Mouse (Mus musculus) midbrain, postnatal 0 days (tissue): ENCODE results near the gene Ubr4. TPM values are rescaled to one million over a fixed set of nuclear protein-coding genes. Genes with fewer than 3 reads are reported as not detected.

Source experiments
- ATAC-seq: fragments of 200-750 bp; cut with Nextera tagmentation; 2 replicates; pipeline ENCODE4 v1.8.0; 2017; ENCODE audit warnings: moderate number of reproducible peaks, mild to moderate bottlenecking, moderate TSS enrichment, moderate library complexity; ENCODE audit not compliant: low FRiP score
- DNase-seq: peaks from one replicate; pipeline ENCODE4 v3.0.0-alpha.2; 2015; ENCODE audit warnings: low spot score
- H3K27ac ChIP-seq: fragments of 300-500 bp; sonication (generic); 2 replicates; pipeline ENCODE4 v1.5.1; 2014; ENCODE audit warnings: low read depth, mild to moderate bottlenecking, low read length, mixed read lengths
- H3K27me3 ChIP-seq: fragments of 300-500 bp; sonication (generic); 2 replicates; pipeline ENCODE4 v1.6.1; 2014; ENCODE audit warnings: low read length, control low read depth, mixed read lengths; ENCODE audit not compliant: insufficient read depth
- H3K36me3 ChIP-seq: fragments of 300-500 bp; sonication (generic); 2 replicates; pipeline ENCODE4 v1.6.1; 2014; ENCODE audit warnings: low read length, control low read depth, mixed read lengths; ENCODE audit not compliant: insufficient read depth
- H3K4me1 ChIP-seq: fragments of 300-500 bp; sonication (generic); 2 replicates; pipeline ENCODE4 v1.6.1; 2014; ENCODE audit warnings: mild to moderate bottlenecking, control low read depth, antibody characterized with exemption, low read length, mixed read lengths; ENCODE audit not compliant: insufficient read depth
- H3K4me2 ChIP-seq: fragments of 300-500 bp; sonication (generic); 2 replicates; pipeline ENCODE4 v1.6.1; 2014; ENCODE audit warnings: low read depth, mild to moderate bottlenecking, low read length, mixed read lengths; ENCODE audit not compliant: poor library complexity, severe bottlenecking
- H3K4me3 ChIP-seq: fragments of 300-500 bp; sonication (generic); 2 replicates; pipeline ENCODE4 v1.5.1; 2014; ENCODE audit warnings: low read depth, mild to moderate bottlenecking, low read length, moderate library complexity
- H3K9ac ChIP-seq: fragments of 300-500 bp; sonication (generic); replicated peaks from 2 replicates; pipeline ENCODE4 v1.6.1; 2014; ENCODE audit warnings: mild to moderate bottlenecking, low read length, moderate library complexity, mixed read lengths; ENCODE audit not compliant: poor library complexity, severe bottlenecking
- H3K9me3 ChIP-seq: fragments of 300-500 bp; sonication (generic); 2 replicates; pipeline ENCODE4 v1.6.1; 2016; ENCODE audit warnings: low read length, control low read depth
- CTCF ChIP-seq: IDR thresholded peaks from 2 replicates; pipeline ENCODE4 v1.5.1; 2016; ENCODE audit warnings: antibody characterized with exemption, mild to moderate bottlenecking
- WGBS: fragments of 180-500 bp; shearing (Covaris S2); extraction: QIAGEN DNeasy Blood & Tissue Kit; methylation state at CpG from one replicate; pipeline ENCODE4 v1.1.7; 2014; 5-methylcytosine and 5-hydroxymethylcytosine counted together
- polyA plus RNA-seq: library from polyadenylated mRNA; unstranded; fragments of >200 nt; fragmentation: Nextera tagmentation; extraction: Ambion mirVana; gene quantifications from 2 replicates; pipeline ENCODE4 v1.2.1, GENCODE M21; 2015
- total RNA-seq: library from RNA; depleted of rRNA; stranded (reverse); fragments of >200 nt; gene quantifications from 2 replicates; pipeline ENCODE4 v1.2.3, GENCODE M21; 2014

The Ubr4 gene
- total and polyA plus RNA-seq, 2 experiments from 2014 or later = 63.6 to 176 TPM

DNA sequence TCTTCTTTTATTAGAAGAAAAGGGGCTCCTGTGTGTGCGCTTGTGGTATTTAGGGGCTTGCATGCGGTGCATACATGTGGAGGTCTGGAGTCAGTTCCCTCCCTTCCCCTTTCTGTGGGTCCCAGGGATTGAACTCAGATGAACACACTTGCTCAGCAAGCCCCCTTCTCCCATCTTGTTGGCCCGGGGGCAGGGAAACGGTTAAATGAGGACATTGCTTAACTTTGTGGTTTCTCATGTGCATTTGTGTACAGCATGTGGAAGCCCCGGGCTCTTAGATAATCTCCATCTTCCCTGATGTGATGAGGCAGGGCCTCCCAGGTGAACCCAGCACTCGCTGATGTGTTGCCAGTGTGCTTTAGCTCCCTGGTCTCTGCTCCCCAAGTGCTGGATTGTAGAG is 101.9 kb downstream of the Ubr4 start:
- H3K9ac ChIP-seq = no peak overlapping the region
- 89% methylated on average over 6 of the region's 6 CpGs for WGBS
- peaks cover 94% of the 10 kb centered on the region for H3K36me3 ChIP-seq
- no peak for DNase-seq
- no peaks in the 10 kb centered on the region for H3K9me3 ChIP-seq
- H3K4me2 ChIP-seq = no peak overlapping the region
- no peak for ATAC-seq
- H3K4me3 ChIP-seq = no peak overlapping the region
- H3K27me3 ChIP-seq = no peaks in the 10 kb centered on the region
- H3K4me1 ChIP-seq = no peaks in the 10 kb centered on the region
- H3K27ac ChIP-seq = no peak overlapping the region
- no peak for TF ChIP-seq CTCF

DNA sequence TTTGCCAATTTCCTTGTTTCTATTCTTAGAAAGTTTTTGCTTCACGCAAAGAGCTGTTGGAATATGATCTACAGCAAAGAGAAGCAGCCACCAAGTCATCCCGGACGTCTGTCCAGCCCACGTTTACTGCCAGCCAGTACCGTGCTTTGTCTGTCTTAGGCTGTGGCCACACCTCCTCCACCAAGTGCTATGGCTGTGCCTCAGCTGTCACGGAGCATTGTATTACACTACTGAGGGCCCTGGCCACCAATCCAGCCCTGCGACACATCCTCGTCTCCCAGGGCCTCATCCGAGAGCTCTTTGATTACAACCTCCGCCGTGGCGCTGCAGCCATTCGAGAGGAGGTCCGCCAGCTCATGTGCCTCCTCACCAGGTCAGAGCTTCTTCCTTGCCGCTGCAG is 107.6 kb downstream of the Ubr4 start:
- H3K9me3 ChIP-seq = no peaks in the 10 kb centered on the region
- H3K4me2 ChIP-seq = no peak overlapping the region
- WGBS = 88% methylated on average over 15 of the region's 15 CpGs
- H3K27ac ChIP-seq = no peak overlapping the region
- no peak overlapping the region for H3K4me3 ChIP-seq
- TF ChIP-seq CTCF = no peak
- peaks cover 86% of the 10 kb centered on the region for H3K36me3 ChIP-seq
- no peaks in the 10 kb centered on the region for H3K4me1 ChIP-seq
- no peak overlapping the region for H3K9ac ChIP-seq
- no peak for DNase-seq
- H3K27me3 ChIP-seq = no peaks in the 10 kb centered on the region
- no peak for ATAC-seq

DNA sequence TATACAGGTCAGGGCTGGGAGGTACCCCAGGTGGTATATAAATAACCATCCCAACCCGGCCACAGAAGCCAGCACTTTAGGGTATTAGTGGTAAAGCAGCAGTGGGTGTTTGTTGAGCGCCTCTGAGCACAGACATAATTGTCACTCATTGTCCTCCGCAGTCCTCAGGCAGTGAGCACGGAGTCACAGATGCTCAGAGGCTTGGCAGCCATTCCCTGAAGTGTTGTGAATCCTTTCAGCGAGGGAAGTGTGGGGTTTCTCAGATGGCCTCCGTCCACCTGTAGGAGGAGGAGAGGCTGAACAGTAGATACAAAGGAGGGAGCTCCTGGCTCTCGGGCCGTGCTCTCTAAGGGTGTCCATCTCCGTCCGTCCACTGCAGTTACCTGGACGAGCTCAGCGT is 111.8 kb downstream of the Ubr4 start:
- no peaks in the 10 kb centered on the region for H3K4me1 ChIP-seq
- H3K9ac ChIP-seq = no peak overlapping the region
- WGBS = 93% methylated on average over 12 of the region's 12 CpGs
- no peak overlapping the region for H3K4me2 ChIP-seq
- no peak overlapping the region for H3K4me3 ChIP-seq
- H3K27me3 ChIP-seq = no peaks in the 10 kb centered on the region
- H3K9me3 ChIP-seq = no peaks in the 10 kb centered on the region
- DNase-seq (no peak), ATAC-seq (no peak)
- H3K36me3 ChIP-seq = peaks cover 89% of the 10 kb centered on the region
- no peak overlapping the region for H3K27ac ChIP-seq
- no peak for TF ChIP-seq CTCF

DNA sequence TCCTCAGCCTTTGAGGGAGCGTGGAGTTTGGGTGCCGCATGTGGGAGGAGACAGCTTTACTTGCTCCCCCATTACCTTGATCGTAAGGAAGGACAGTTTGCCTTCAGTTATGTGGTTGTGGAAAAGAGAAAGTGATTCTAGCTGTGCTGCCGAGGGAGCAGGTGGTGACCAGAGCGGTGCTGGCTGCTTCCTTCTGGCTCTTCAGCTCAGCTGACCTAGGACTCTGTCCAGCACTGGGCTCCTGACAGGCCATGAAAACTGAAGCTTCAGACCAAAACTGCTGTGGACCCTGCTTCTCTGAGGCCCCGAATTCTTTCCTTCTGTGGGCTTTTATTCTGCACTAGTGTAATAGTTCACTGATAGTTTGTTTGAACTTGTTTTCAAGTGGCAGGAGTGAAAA is 114.1 kb downstream of the Ubr4 start:
- no peak overlapping the region for H3K27ac ChIP-seq
- no peak overlapping the region for H3K4me3 ChIP-seq
- DNase-seq = no peak
- no peaks in the 10 kb centered on the region for H3K9me3 ChIP-seq
- no peak for TF ChIP-seq CTCF
- WGBS = 97% methylated on average over 6 of the region's 6 CpGs
- no peaks in the 10 kb centered on the region for H3K4me1 ChIP-seq
- no peak overlapping the region for H3K4me2 ChIP-seq
- peaks cover 97% of the 10 kb centered on the region for H3K36me3 ChIP-seq
- H3K9ac ChIP-seq = no peak overlapping the region
- H3K27me3 ChIP-seq = no peaks in the 10 kb centered on the region
- ATAC-seq = no peak

DNA sequence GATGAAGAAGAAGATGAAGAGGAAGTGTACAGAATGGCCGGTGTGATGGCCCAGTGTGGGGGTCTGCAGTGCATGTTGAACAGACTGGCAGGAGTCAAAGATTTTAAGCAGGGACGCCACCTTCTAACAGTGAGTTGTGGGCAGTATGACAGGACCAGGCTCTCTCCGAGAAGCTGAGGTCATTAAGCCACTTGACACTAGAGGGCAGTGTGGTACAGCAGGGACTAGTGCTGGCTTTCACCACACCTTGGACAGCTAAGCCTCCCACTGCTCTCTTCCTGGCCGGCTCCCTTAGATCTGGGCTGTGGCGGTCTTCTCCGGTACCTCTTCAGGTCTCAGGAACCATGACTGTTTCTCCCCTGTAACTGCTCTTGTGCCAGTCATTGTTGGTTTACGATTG is 117.8 kb downstream of the Ubr4 start:
- TF ChIP-seq CTCF = peak; percentile 86
- H3K4me2 ChIP-seq = no peak overlapping the region
- no peaks in the 10 kb centered on the region for H3K4me1 ChIP-seq
- H3K27ac ChIP-seq = no peak overlapping the region
- no peak overlapping the region for H3K4me3 ChIP-seq
- H3K9ac ChIP-seq = no peak overlapping the region
- no peak for ATAC-seq
- peak; percentile 81 for DNase-seq
- WGBS = 43% methylated on average over 7 of the region's 7 CpGs
- H3K27me3 ChIP-seq = no peaks in the 10 kb centered on the region
- no peaks in the 10 kb centered on the region for H3K9me3 ChIP-seq
- H3K36me3 ChIP-seq = peaks cover 97% of the 10 kb centered on the region

DNA sequence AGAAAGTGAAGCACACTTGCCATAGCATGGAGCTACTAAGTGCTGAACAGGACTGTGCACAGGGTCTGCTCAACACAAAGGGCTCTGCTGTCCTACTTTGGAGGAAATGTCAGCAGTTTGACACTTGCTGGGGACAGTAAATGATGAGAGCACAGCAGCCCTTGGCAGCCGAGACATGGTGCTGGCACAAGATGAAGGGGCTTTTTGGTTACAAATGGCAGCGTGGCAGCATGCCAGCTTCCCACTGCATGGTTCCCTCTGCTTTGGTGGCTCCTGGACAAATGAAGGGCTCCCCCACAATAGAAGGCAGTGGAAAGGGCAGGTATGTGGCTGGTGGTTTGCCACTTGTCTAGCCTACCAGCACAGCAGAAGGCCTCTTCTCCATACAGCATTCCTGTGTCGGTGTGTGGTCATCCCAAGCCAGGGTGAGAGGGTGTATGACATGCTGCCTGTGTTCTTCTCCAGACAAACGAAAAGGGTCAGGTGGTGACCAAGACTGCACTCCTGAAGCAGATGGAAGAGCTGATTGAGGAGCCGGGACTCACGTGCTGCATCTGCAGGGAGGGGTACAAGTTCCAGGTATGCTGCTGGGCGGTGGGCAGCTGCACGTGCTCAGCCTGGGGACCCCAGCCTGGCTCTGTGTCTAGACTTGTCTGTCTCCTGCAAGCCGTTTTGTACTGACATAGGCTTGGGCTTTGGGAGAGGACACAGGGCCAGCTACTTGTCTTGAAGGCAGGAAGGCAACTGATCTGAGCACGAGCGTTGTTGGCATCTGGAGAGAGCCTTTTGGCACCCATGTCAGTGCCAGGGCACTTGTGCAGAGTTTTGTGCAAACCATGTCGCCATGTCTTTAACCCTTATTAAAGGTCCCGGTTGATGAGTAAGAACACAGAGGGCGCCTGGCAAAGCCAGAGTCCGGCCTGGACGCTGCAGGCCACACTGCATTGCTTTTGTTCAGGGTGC is 124.5 kb downstream of the Ubr4 start:
- no peak for TF ChIP-seq CTCF
- DNase-seq (peak; percentile 92), ATAC-seq (peak; percentile 77)
- Histone ChIP-seq H3K36me3 (peaks cover 95% of the 10 kb centered on the region), H3K4me1 (no peaks in the 10 kb centered on the region), H3K9me3 (no peaks in the 10 kb centered on the region), H3K9ac (no peak overlapping the region), H3K4me3 (no peak overlapping the region), H3K27ac (no peak overlapping the region), H3K4me2 (no peak overlapping the region), H3K27me3 (no peaks in the 10 kb centered on the region)
- WGBS = 78% methylated on average over 16 of the region's 16 CpGs
